Mouse (Mus musculus) liver, adult 2 months (tissue): ENCODE measurements around the gene Adgrv1. TPM values are rescaled to one million over a fixed set of nuclear protein-coding genes. Genes with fewer than 3 reads are reported as not detected.
A peak's percentile ranks its signal among the peaks of the same experiment; 100 is the strongest.

Source experiments
- DNase-seq: peaks from one replicate; pipeline ENCODE4 v3.0.0-alpha.2; 2011; ENCODE audit warnings: low read depth, low spot score; ENCODE audit errors: extremely low read depth
- H3K27ac ChIP-seq: fragments of 200-500 bp; replicated peaks from 2 replicates; pipeline ENCODE4 v1.5.1; 2012; ENCODE audit warnings: low read depth, mild to moderate bottlenecking, control low read depth, inconsistent platforms, low read length; ENCODE audit not compliant: insufficient read depth
- H3K27me3 ChIP-seq: fragments of 200-500 bp; 2 replicates; pipeline ENCODE4 v1.6.1; 2012; ENCODE audit warnings: mild to moderate bottlenecking, moderate library complexity, low read length, inconsistent platforms; ENCODE audit not compliant: control insufficient read depth, insufficient read depth
- H3K36me3 ChIP-seq: fragments of 200-500 bp; 2 replicates; pipeline ENCODE4 v1.6.1; 2012; ENCODE audit warnings: low read length, inconsistent platforms; ENCODE audit not compliant: control insufficient read depth, insufficient read depth
- H3K4me1 ChIP-seq: fragments of 200-500 bp; 2 replicates; pipeline ENCODE4 v1.6.1; 2011; ENCODE audit warnings: low read length; ENCODE audit not compliant: control insufficient read depth, insufficient read depth
- H3K4me3 ChIP-seq: fragments of 200-500 bp; 2 replicates; pipeline ENCODE4 v1.5.1; 2011; ENCODE audit warnings: low read depth, mild to moderate bottlenecking, control low read depth, low read length, moderate library complexity; ENCODE audit not compliant: insufficient read depth
- H3K79me2 ChIP-seq: fragments of 200-500 bp; 2 replicates; pipeline ENCODE4 v1.6.1; 2012; ENCODE audit warnings: inconsistent platforms, mild to moderate bottlenecking, low read length, moderate library complexity; ENCODE audit not compliant: control insufficient read depth, insufficient read depth
- H3K9ac ChIP-seq: fragments of 200-500 bp; 2 replicates; pipeline ENCODE4 v1.6.1; 2012; ENCODE audit warnings: low read depth, mild to moderate bottlenecking, control low read depth, inconsistent platforms, low read length
- CTCF ChIP-seq: fragments of 200-500 bp; IDR thresholded peaks from 2 replicates; pipeline ENCODE4 v1.5.1; 2011; ENCODE audit warnings: low read depth, low read length, control low read depth
- POLR2A ChIP-seq: fragments of 200-500 bp; IDR thresholded peaks from 2 replicates; pipeline ENCODE4 v1.6.1; 2011; ENCODE audit warnings: low read length, control low read depth; ENCODE audit not compliant: insufficient read depth; ENCODE audit errors: extremely low read depth
- WGBS: fragments of 180-500 bp; shearing (Covaris S2); methylation state at CpG from one replicate; pipeline ENCODE4 v1.1.7; 2018; 5-methylcytosine and 5-hydroxymethylcytosine counted together
- polyA plus RNA-seq: library from polyadenylated mRNA; depleted of rRNA; stranded (reverse); fragments of >200 nt; gene quantifications from 2 replicates; pipeline ENCODE4 v1.2.3, GENCODE M21; 2012
- total RNA-seq: library from RNA; depleted of rRNA; stranded (reverse); fragments of >200 nt; gene quantifications from 2 replicates; pipeline ENCODE4 v1.2.3, GENCODE M21; 2014

Gene Adgrv1
- total and polyA plus RNA-seq, 2 experiments = 1.5 to 3.1 TPM

GRCm38 (mm10) chr13:81425111-81425510, 207.8 kb downstream of the Adgrv1 start:
- no peak for DNase-seq
- Histone ChIP-seq H3K79me2 (no peaks in the 10 kb centered on the region), H3K9ac (no peak overlapping the region), H3K27ac (no peak overlapping the region), H3K27me3 (no peaks in the 10 kb centered on the region), H3K4me3 (no peak overlapping the region), H3K36me3 (no peaks in the 10 kb centered on the region), H3K4me1 (peaks cover 2% of the 10 kb centered on the region; the same call in 1 of the 2 replicates)
- no peak for TF ChIP-seq POLR2A
- 87% methylated on average over 6 of the region's 6 CpGs for WGBS

GRCm38 (mm10) chr13:81424002-81424401, 209.0 kb downstream of the Adgrv1 start:
- no peak for TF ChIP-seq CTCF
- Histone ChIP-seq H3K4me1 (peaks cover 2% of the 10 kb centered on the region; the same call in 1 of the 2 replicates), H3K36me3 (no peaks in the 10 kb centered on the region), H3K27me3 (no peaks in the 10 kb centered on the region), H3K79me2 (no peaks in the 10 kb centered on the region), H3K27ac (no peak overlapping the region), H3K9ac (no peak overlapping the region), H3K4me3 (no peak overlapping the region)
- no peak for DNase-seq
- WGBS = 62% methylated on average over 4 of the region's 4 CpGs

- Histone ChIP-seq H3K79me2 (no peaks in the 10 kb centered on the region), H3K9ac (no peak overlapping the region), H3K36me3 (no peaks in the 10 kb centered on the region), H3K27me3 (no peaks in the 10 kb centered on the region), H3K27ac (no peak overlapping the region), H3K4me3 (no peak overlapping the region), H3K4me1 (no peaks in the 10 kb centered on the region)
- no peak for DNase-seq
- 63% methylated on average over 1 of the region's 1 CpGs for WGBS
- TF ChIP-seq POLR2A (no peak), CTCF (no peak)
Measured at GRCm38 (mm10) chr13:81407881-81408460, 225.0 kb downstream of the Adgrv1 start.

GRCm38 (mm10) chr13:81402826-81403225, 230.1 kb downstream of the Adgrv1 start:
- H3K9ac ChIP-seq = no peak overlapping the region
- H3K36me3 ChIP-seq = no peaks in the 10 kb centered on the region
- DNase-seq = peak; percentile 24
- no peaks in the 10 kb centered on the region for H3K79me2 ChIP-seq
- WGBS = 51% methylated on average over 3 of the region's 3 CpGs
- H3K4me1 ChIP-seq = no peaks in the 10 kb centered on the region
- H3K27me3 ChIP-seq = no peaks in the 10 kb centered on the region
- TF ChIP-seq CTCF (no peak), POLR2A (no peak)
- no peak overlapping the region for H3K4me3 ChIP-seq
- no peak overlapping the region for H3K27ac ChIP-seq

GRCm38 (mm10) chr13:81402191-81402590, 230.8 kb downstream of the Adgrv1 start:
- no peak overlapping the region for H3K4me3 ChIP-seq
- TF ChIP-seq POLR2A = no peak
- TF ChIP-seq CTCF = no peak
- H3K79me2 ChIP-seq = no peaks in the 10 kb centered on the region
- no peak overlapping the region for H3K27ac ChIP-seq
- 64% methylated on average over 2 of the region's 2 CpGs for WGBS
- H3K4me1 ChIP-seq = no peaks in the 10 kb centered on the region
- no peak for DNase-seq
- H3K9ac ChIP-seq = no peak overlapping the region
- no peaks in the 10 kb centered on the region for H3K36me3 ChIP-seq
- H3K27me3 ChIP-seq = no peaks in the 10 kb centered on the region

GRCm38 (mm10) chr13:81401742-81402141, 231.2 kb downstream of the Adgrv1 start:
- Histone ChIP-seq H3K9ac (no peak overlapping the region), H3K27me3 (no peaks in the 10 kb centered on the region), H3K27ac (no peak overlapping the region), H3K36me3 (no peaks in the 10 kb centered on the region), H3K4me3 (no peak overlapping the region), H3K79me2 (no peaks in the 10 kb centered on the region), H3K4me1 (no peaks in the 10 kb centered on the region)
- no peak for TF ChIP-seq CTCF
- TF ChIP-seq POLR2A = no peak
- 70% methylated on average over 1 of the region's 1 CpGs for WGBS
- peak; percentile 2 for DNase-seq
